Mouse (Mus musculus): ENCODE measurements around the gene Ptpa. TPM values are rescaled to one million over a fixed set of nuclear protein-coding genes. Genes with fewer than 3 reads are reported as not detected.

Ptpa gene
- polyA plus RNA-seq (2015; fragmentation: Nextera tagmentation; extraction: Ambion mirVana): 164 and 165 TPM in 2 replicates

DNA sequence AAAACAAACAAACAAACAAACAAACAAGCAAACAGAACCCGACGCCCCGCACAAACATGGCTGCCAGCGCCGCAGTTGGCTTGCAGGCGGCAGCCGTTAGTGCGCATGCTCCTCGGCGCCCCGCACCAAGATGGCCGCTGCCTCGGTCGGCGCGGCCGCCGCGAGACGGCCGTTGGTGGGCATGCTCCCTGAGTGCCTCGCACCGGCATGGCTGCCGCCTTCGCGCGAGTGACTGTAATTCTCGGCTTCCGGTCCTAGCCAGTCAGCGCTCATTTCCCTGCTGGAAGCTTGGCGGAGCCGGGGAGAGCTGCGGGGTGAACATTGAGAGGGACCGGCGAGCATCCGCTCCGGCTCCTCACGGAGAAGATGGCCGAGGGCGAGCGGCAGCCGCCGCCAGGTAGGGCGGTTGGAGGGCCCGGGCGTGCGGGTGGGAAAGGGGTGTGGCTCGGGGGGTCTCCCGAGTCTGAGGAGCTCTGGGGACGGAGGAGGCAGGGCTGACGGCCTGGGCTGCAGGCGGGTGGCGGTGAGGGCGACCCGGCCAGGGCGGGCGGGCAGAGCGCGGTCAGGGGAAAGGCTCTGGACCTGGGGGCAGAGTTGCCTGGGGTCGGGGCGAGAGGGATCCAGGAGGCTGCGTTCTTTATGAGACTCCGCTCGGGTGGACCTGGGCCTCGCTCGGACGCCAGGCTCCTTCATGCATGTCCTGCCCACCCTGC is at the start of gene Ptpa:
Gene Ptpa, plus strand, starts transcription at position 104 of the 713 bp plus-strand sequence.
- peaks cover 40% of the 10 kb centered on the region for H3K4me1 ChIP-seq
- H3K27ac ChIP-seq: peak within 1 kb of the TSS; percentile 98
- no peaks in the 10 kb centered on the region for H3K27me3 ChIP-seq
- H3K36me3 ChIP-seq: peaks cover 4% of the 10 kb centered on the region; the same call in 1 of the 2 replicates
- H3K9me3 ChIP-seq: no peaks in the 10 kb centered on the region
- under 1% methylated on average over 66 of the region's 67 CpGs for WGBS
- H3K4me3 ChIP-seq: peak within 1 kb of the TSS; percentile 87
- H3K9ac ChIP-seq: peak within 1 kb of the TSS; percentile 95
- H3K4me2 ChIP-seq: peak within 1 kb of the TSS; percentile 82
- peak; percentile 88 for ATAC-seq (ENCODE audit: borderline replicate concordance, extremely low read depth, low FRiP score, low TSS enrichment)

DNA sequence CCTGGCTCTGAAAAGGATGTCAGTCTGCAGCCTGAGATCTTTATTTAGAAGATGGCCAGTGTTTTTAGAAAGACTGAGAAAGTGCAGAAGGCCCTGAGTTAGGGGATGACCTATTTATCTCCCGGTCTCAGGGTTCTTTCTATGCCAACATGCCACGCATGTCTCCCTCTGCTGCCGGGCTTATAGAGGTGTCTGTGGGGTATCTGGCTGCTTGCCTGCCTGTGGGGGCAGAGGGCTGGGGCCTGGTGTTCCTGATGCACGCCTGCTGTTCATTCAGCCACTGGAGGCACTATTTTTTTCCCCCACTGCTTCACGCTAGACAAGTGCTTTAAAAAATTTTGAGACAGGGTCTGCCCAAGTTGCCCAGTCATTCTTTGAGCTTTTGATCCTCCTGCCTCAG is 49.6 kb upstream of the Ptpa start:
- H3K27me3 ChIP-seq: no peaks in the 10 kb centered on the region
- no peak overlapping the region for H3K9ac ChIP-seq
- H3K4me2 ChIP-seq: no peak overlapping the region
- H3K27ac ChIP-seq: no peak overlapping the region; the same call in 1 of the 2 replicates
- peaks cover 34% of the 10 kb centered on the region for H3K36me3 ChIP-seq
- H3K4me1 ChIP-seq: peaks cover 22% of the 10 kb centered on the region
- H3K4me3 ChIP-seq: no peak overlapping the region
- no peaks in the 10 kb centered on the region for H3K9me3 ChIP-seq
- ATAC-seq (ENCODE audit: borderline replicate concordance, extremely low read depth, low FRiP score, low TSS enrichment): no peak
- WGBS: 36% methylated on average over 5 of the region's 5 CpGs

DNA sequence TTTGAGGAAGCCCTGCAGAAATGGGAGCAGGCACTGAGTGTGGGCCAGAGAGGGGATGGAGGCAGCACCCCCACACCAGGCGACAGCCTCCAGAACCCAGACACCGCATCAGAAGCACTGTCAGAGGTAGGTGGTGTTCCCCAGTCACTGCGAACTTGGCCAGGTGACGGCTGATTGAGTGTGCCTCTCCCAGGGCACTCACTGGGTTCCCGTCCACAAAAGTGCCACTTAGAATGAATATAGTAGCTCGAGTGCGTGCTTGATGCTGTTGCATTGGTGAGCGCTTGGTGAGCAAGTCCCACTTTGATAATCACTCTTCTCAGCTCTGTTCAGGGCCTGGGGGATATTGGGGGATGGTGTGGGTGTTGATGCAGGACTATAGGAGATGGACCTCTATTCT is 44.3 kb upstream of the Ptpa start:
- Histone ChIP-seq H3K4me2 (no peak overlapping the region), H3K36me3 (peaks cover 74% of the 10 kb centered on the region), H3K9me3 (no peaks in the 10 kb centered on the region), H3K9ac (no peak overlapping the region), H3K4me1 (0 out of 2 replicates have a peak, but pooled peaks cover under 1% of the 10 kb centered on the region), H3K4me3 (no peak overlapping the region), H3K27me3 (no peaks in the 10 kb centered on the region), H3K27ac (no peak overlapping the region)
- 89% methylated on average over 8 of the region's 8 CpGs for WGBS
- ATAC-seq (ENCODE audit: borderline replicate concordance, extremely low read depth, low FRiP score, low TSS enrichment): no peak

GRCm38 (mm10) chr2:30372726-30373125 is 43.1 kb upstream of the Ptpa start:
- no peaks in the 10 kb centered on the region for H3K4me1 ChIP-seq
- H3K27ac ChIP-seq: no peak overlapping the region
- no peak for ATAC-seq (ENCODE audit: borderline replicate concordance, extremely low read depth, low FRiP score, low TSS enrichment)
- H3K27me3 ChIP-seq: no peaks in the 10 kb centered on the region
- WGBS: 96% methylated on average over 5 of the region's 5 CpGs
- H3K9me3 ChIP-seq: no peaks in the 10 kb centered on the region
- no peak overlapping the region for H3K4me3 ChIP-seq
- no peak overlapping the region for H3K4me2 ChIP-seq
- H3K36me3 ChIP-seq: peaks cover 83% of the 10 kb centered on the region
- H3K9ac ChIP-seq: no peak overlapping the region

DNA sequence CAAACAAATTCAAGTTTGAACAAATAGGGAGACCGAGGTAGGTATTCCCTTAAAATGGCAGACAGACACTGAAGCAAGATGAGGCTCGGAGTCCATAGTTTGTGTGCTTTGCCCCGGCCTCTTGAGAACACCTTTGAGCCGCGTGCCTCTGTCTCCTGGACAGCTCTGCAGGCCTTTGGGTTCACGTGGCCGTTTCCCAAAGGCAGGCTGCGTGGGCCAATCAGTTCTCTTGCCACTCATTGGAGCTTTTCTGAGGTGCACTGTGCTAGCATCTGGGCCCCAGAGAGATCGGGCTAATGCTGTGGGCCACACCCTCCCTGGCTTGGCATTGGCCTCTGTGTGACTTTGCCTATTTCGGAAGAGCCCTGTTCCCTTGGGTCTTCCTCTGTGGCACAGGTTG is 39.9 kb upstream of the Ptpa start:
- H3K9ac ChIP-seq: no peak overlapping the region
- WGBS: 90% methylated on average over 10 of the region's 10 CpGs
- H3K9me3 ChIP-seq: no peaks in the 10 kb centered on the region
- H3K4me2 ChIP-seq: no peak overlapping the region
- H3K4me3 ChIP-seq: no peak overlapping the region
- no peak overlapping the region for H3K27ac ChIP-seq
- H3K27me3 ChIP-seq: no peaks in the 10 kb centered on the region
- no peaks in the 10 kb centered on the region for H3K4me1 ChIP-seq
- no peak for ATAC-seq (ENCODE audit: borderline replicate concordance, extremely low read depth, low FRiP score, low TSS enrichment)
- H3K36me3 ChIP-seq: peaks cover 70% of the 10 kb centered on the region

DNA sequence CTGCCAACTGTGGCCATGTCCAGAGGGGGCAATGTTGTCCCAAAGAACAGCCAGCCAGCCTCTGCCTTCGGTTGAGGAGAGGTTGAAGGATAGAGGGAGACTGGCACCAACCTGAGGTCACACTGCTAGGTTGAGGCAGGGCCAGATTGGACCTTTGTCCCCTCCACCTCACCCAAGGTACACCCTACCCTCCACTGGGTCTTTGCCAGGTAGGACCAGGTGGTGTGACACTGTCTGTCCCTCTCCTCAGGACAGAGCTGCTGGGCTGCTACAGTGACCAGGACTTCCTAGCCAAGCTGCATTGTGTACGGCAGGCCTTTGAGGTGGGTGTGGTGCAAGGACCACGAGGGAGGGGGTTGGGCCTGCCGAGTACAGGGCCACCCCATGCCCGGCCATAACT is 38.1 kb upstream of the Ptpa start:
- no peaks in the 10 kb centered on the region for H3K4me1 ChIP-seq
- H3K4me3 ChIP-seq: no peak overlapping the region
- no peak overlapping the region for H3K9ac ChIP-seq
- no peak overlapping the region for H3K4me2 ChIP-seq
- H3K27me3 ChIP-seq: no peaks in the 10 kb centered on the region
- no peak overlapping the region for H3K27ac ChIP-seq
- peaks cover 69% of the 10 kb centered on the region for H3K36me3 ChIP-seq
- ATAC-seq (ENCODE audit: borderline replicate concordance, extremely low read depth, low FRiP score, low TSS enrichment): no peak
- no peaks in the 10 kb centered on the region for H3K9me3 ChIP-seq
- 88% methylated on average over 5 of the region's 5 CpGs for WGBS

DNA sequence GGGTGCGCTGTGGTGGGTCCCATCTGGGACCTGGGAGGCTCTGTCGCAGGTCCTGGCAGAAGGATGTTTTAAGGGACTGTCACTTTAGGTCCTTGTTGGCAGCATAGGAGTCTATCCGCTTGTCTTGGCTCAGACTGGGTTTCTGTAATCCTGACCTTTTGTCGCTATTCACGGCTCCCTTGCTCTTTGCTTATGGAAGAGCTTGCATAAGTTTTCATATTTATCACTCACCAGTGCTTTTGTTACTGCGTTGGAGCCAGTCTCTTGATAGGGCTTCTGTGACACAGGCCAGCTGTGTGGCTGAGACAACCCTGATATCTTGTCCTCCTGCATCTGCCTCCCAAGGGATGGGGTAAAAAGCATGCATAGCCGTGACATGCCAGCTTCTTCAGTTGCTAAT is 36.5 kb upstream of the Ptpa start:
- H3K27ac ChIP-seq: no peak overlapping the region
- no peak overlapping the region for H3K9ac ChIP-seq
- H3K4me1 ChIP-seq: no peaks in the 10 kb centered on the region
- no peak overlapping the region for H3K4me3 ChIP-seq
- no peak; the same call in 1 of the 2 replicates for ATAC-seq (ENCODE audit: borderline replicate concordance, extremely low read depth, low FRiP score, low TSS enrichment)
- 60% methylated on average over 7 of the region's 7 CpGs for WGBS
- H3K4me2 ChIP-seq: no peak overlapping the region
- no peaks in the 10 kb centered on the region for H3K9me3 ChIP-seq
- H3K27me3 ChIP-seq: no peaks in the 10 kb centered on the region
- H3K36me3 ChIP-seq: peaks cover 65% of the 10 kb centered on the region

- Histone ChIP-seq H3K4me3 (no peak overlapping the region), H3K27me3 (no peaks in the 10 kb centered on the region), H3K9ac (no peak overlapping the region), H3K36me3 (peaks cover 65% of the 10 kb centered on the region), H3K9me3 (no peaks in the 10 kb centered on the region), H3K4me1 (no peaks in the 10 kb centered on the region), H3K4me2 (no peak overlapping the region), H3K27ac (no peak overlapping the region)
- WGBS: 83% methylated on average over 10 of the region's 10 CpGs
- ATAC-seq (ENCODE audit: borderline replicate concordance, extremely low read depth, low FRiP score, low TSS enrichment): no peak
These were observed 35.1 kb upstream of the Ptpa start for GRCm38 (mm10) chr2:30380564-30381376.

DNA sequence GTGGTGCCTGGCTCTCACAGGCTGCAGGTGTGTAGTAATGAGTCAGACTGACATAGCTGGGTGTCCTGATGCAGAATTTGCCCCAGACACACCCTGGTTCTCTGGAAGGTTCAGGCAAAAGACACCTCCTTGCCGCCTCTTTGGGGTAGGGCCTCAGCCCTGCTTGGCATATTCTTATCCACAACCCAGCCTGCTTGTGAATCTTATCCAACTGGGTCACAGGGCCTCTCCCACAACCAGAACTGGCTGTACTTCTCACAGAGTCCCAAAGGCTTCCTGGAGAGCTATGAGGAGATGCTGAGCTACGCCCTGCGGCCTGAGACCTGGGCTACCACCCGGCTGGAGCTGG is 34.5 kb upstream of the Ptpa start:
- WGBS: 97% methylated on average over 4 of the region's 4 CpGs
- Histone ChIP-seq H3K36me3 (peaks cover 60% of the 10 kb centered on the region), H3K27ac (no peak overlapping the region), H3K9ac (no peak overlapping the region), H3K4me1 (no peaks in the 10 kb centered on the region), H3K27me3 (no peaks in the 10 kb centered on the region), H3K4me2 (no peak overlapping the region), H3K9me3 (no peaks in the 10 kb centered on the region), H3K4me3 (no peak overlapping the region)
- no peak for ATAC-seq (ENCODE audit: borderline replicate concordance, extremely low read depth, low FRiP score, low TSS enrichment)

- no peak overlapping the region for H3K27ac ChIP-seq
- no peaks in the 10 kb centered on the region for H3K9me3 ChIP-seq
- H3K27me3 ChIP-seq: no peaks in the 10 kb centered on the region
- no peak overlapping the region for H3K9ac ChIP-seq
- no peaks in the 10 kb centered on the region for H3K4me1 ChIP-seq
- peaks cover 34% of the 10 kb centered on the region for H3K36me3 ChIP-seq
- WGBS: 70% methylated on average over 5 of the region's 5 CpGs
- no peak overlapping the region for H3K4me3 ChIP-seq
- no peak overlapping the region for H3K4me2 ChIP-seq
- ATAC-seq (ENCODE audit: borderline replicate concordance, extremely low read depth, low FRiP score, low TSS enrichment): no peak
These were observed 31.0 kb upstream of the Ptpa start for GRCm38 (mm10) chr2:30384814-30385213.

GRCm38 (mm10) chr2:30385591-30385990 is 30.2 kb upstream of the Ptpa start:
- ATAC-seq (ENCODE audit: borderline replicate concordance, extremely low read depth, low FRiP score, low TSS enrichment): no peak
- no peak overlapping the region for H3K4me3 ChIP-seq

DNA sequence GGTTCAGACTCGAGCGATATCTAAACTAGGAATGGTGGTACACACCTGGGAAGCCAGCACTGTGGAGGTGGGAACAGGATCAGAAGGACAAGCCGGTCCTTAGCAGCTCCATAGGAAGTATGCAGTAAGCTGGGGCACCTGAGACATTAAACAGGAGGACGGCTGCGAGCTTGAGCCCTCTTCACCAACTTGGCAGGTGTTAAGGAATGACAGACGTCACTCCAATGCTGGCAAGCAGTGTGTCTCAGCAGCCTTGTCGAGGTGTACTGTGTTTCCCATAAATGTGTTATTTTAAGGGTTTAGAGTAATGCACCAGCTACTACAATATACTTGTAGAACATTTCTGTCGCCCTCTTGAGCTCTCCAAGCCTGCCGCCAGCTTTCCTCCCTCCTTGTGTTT is 28.9 kb upstream of the Ptpa start:
- Histone ChIP-seq H3K36me3 (peaks cover 22% of the 10 kb centered on the region), H3K9me3 (no peaks in the 10 kb centered on the region), H3K4me3 (no peak overlapping the region), H3K27me3 (no peaks in the 10 kb centered on the region), H3K27ac (no peak overlapping the region), H3K4me2 (no peak overlapping the region), H3K9ac (no peak overlapping the region), H3K4me1 (0 out of 2 replicates have a peak, but pooled peaks cover 6% of the 10 kb centered on the region)
- WGBS: 73% methylated on average over 9 of the region's 9 CpGs
- ATAC-seq (ENCODE audit: borderline replicate concordance, extremely low read depth, low FRiP score, low TSS enrichment): no peak

More at GRCm38 (mm10) chr2:30385591-30385990, 30.2 kb upstream of the Ptpa start:
- Histone ChIP-seq H3K9me3 (no peaks in the 10 kb centered on the region), H3K4me2 (no peak overlapping the region), H3K4me1 (no peaks in the 10 kb centered on the region), H3K9ac (no peak overlapping the region), H3K36me3 (peaks cover 34% of the 10 kb centered on the region), H3K27ac (no peak overlapping the region), H3K27me3 (no peaks in the 10 kb centered on the region)
- 82% methylated on average over 4 of the region's 4 CpGs for WGBS
